Mouse (Mus musculus) CH12.LX (cell line): ENCODE measurements at regions not wholly inside any gene's neighbourhood (a gene's known extent, or its start where the extent isn't known, plus 50 kb on each side); places are given as distances from the start of the nearest gene placed in this dataset.

Experiments used
- BHLHE40 ChIP-seq: IDR thresholded peaks from 2 replicates; pipeline ENCODE4 v1.6.1; 2011; ENCODE audit warnings: mild to moderate bottlenecking, low read depth, low read length, improper control_type of control experiment
- CHD1 ChIP-seq: IDR thresholded peaks from 2 replicates; pipeline ENCODE4 v1.6.1; 2012; ENCODE audit warnings: low read depth, low read length, improper control_type of control experiment, inconsistent platforms
- CHD2 ChIP-seq: IDR thresholded peaks from 2 replicates; pipeline ENCODE4 v1.6.1; 2011; ENCODE audit warnings: low read length, improper control_type of control experiment
- CTCF ChIP-seq, 2 experiments: IDR thresholded peaks in 1 of 2; conservative IDR thresholded peaks in 1 of 2; 2 replicates each; pipeline ENCODE4 v1.5.1; 2011 to 2012; ENCODE audit warnings: low read depth in 2 of 2, low read length in 2 of 2, improper control_type of control experiment in 1 of 2, inconsistent platforms in 1 of 2, mild to moderate bottlenecking in 1 of 2, moderate library complexity in 1 of 2
- E2F4 ChIP-seq: IDR thresholded peaks from 2 replicates; pipeline ENCODE4 v1.6.1; 2011; ENCODE audit warnings: low read depth, low read length, improper control_type of control experiment; ENCODE audit not compliant: insufficient replicate concordance
- EP300 ChIP-seq: IDR thresholded peaks from 2 replicates; pipeline ENCODE4 v1.6.1; 2011; ENCODE audit warnings: low read length, improper control_type of control experiment
- JUND ChIP-seq: conservative IDR thresholded peaks from 2 replicates; pipeline ENCODE4 v1.6.1; 2011; ENCODE audit warnings: low read depth, low read length, improper control_type of control experiment
- MAFK ChIP-seq: IDR thresholded peaks from 2 replicates; pipeline ENCODE4 v1.6.1; 2011; ENCODE audit warnings: low read length, improper control_type of control experiment; ENCODE audit not compliant: insufficient replicate concordance
- MAX ChIP-seq: IDR thresholded peaks from 2 replicates; pipeline ENCODE4 v1.6.1; 2011; ENCODE audit warnings: low read length, improper control_type of control experiment
- POLR2A ChIP-seq: IDR thresholded peaks from 2 replicates; pipeline ENCODE4 v1.6.1; 2011; ENCODE audit warnings: low read depth, mild to moderate bottlenecking, improper control_type of control experiment, low read length
- POLR2AphosphoS2 ChIP-seq: IDR thresholded peaks from 2 replicates; pipeline ENCODE4 v1.6.1; 2011; ENCODE audit warnings: low read depth, low read length, improper control_type of control experiment
- USF1 ChIP-seq: IDR thresholded peaks from 2 replicates; pipeline ENCODE4 v1.6.1; 2014; ENCODE audit warnings: low read depth, mild to moderate bottlenecking, inconsistent platforms, low read length, improper control_type of control experiment

- no peak for TF ChIP-seq CHD2
- no peak for TF ChIP-seq MAX
- no peak for TF ChIP-seq POLR2AphosphoS2
- TF ChIP-seq MAFK = no peak
- no peak for TF ChIP-seq POLR2A
- TF ChIP-seq E2F4 = no peak
- TF ChIP-seq CTCF (conservative IDR thresholded peaks at IDR 0.05 in 1 of 2, IDR thresholded peaks at IDR 0.05 in 1 of 2; ENCODE audit: low read depth in 2 of 2, low read length in 2 of 2) = no peak
- no peak for TF ChIP-seq BHLHE40
- no peak for TF ChIP-seq CHD1
- no peak for TF ChIP-seq USF1
- TF ChIP-seq EP300 = no peak
- TF ChIP-seq JUND = no peak
Measured at GRCm38 (mm10) chr14:87346812-87347211, 69.6 kb upstream of the Tdrd3 start.
